Mouse (Mus musculus) intestine, embryonic 15.5 days (tissue): ENCODE measurements around the gene Pax9. TPM values are rescaled to one million over a fixed set of nuclear protein-coding genes. Genes with fewer than 3 reads are reported as not detected.
A peak's percentile ranks its signal among the peaks of the same experiment; 100 is the strongest.

ENCODE experiments used
- ATAC-seq: fragments of 200-750 bp; cut with Nextera tagmentation; 2 replicates; pipeline ENCODE4 v1.8.0; 2017; ENCODE audit warnings: moderate TSS enrichment, moderate library complexity
- H3K27ac ChIP-seq: fragments of 300-500 bp; sonication (generic); 2 replicates; pipeline ENCODE4 v1.5.1; 2015; ENCODE audit warnings: mild to moderate bottlenecking, inconsistent platforms
- H3K27me3 ChIP-seq: fragments of 300-500 bp; sonication (generic); replicated peaks from 2 replicates; pipeline ENCODE4 v1.6.1; 2015; ENCODE audit warnings: inconsistent platforms
- H3K36me3 ChIP-seq: fragments of 300-500 bp; sonication (generic); 2 replicates; pipeline ENCODE4 v1.6.1; 2015; ENCODE audit warnings: inconsistent platforms
- H3K4me1 ChIP-seq: fragments of 300-500 bp; sonication (generic); replicated peaks from 2 replicates; pipeline ENCODE4 v1.6.1; 2015; ENCODE audit warnings: inconsistent platforms
- H3K4me2 ChIP-seq: fragments of 300-500 bp; sonication (generic); replicated peaks from 2 replicates; pipeline ENCODE4 v1.6.1; 2015; ENCODE audit warnings: mild to moderate bottlenecking, inconsistent platforms
- H3K4me3 ChIP-seq: fragments of 300-500 bp; sonication (generic); replicated peaks from 2 replicates; pipeline ENCODE4 v1.5.1; 2015; ENCODE audit warnings: inconsistent platforms
- H3K9ac ChIP-seq: fragments of 300-500 bp; sonication (generic); 2 replicates; pipeline ENCODE4 v1.6.1; 2015; ENCODE audit warnings: inconsistent platforms
- H3K9me3 ChIP-seq: fragments of 300-500 bp; sonication (generic); 2 replicates; pipeline ENCODE4 v1.6.1; 2016; ENCODE audit warnings: inconsistent platforms
- WGBS: fragments of 180-500 bp; shearing (Covaris S2); methylation state at CpG from one replicate; pipeline ENCODE4 v1.1.7; 2015; 5-methylcytosine and 5-hydroxymethylcytosine counted together
- polyA plus RNA-seq: library from polyadenylated mRNA; unstranded; fragments of >200 nt; fragmentation: Nextera tagmentation; extraction: Ambion mirVana; gene quantifications from 2 replicates; pipeline ENCODE4 v1.2.1, GENCODE M21; 2015

The Pax9 gene
- 0.04 TPM in 1 of 2 replicates, not detected in the other for polyA plus RNA-seq

GRCm38 (mm10) chr12:56691427-56692079, at the start of gene Pax9:
TSS of gene Pax9 (plus strand) at chr12:56691767.
- WGBS: 1% methylated on average over 40 of the region's 40 CpGs
- no peaks in the 10 kb centered on the region for H3K9me3 ChIP-seq
- no peak for ATAC-seq
- H3K4me3 ChIP-seq: peak within 1 kb of the TSS; percentile 9
- no peak within 1 kb of the TSS; the same call in 1 of the 2 replicates for H3K4me2 ChIP-seq
- H3K27ac ChIP-seq: no peak within 1 kb of the TSS
- H3K27me3 ChIP-seq: peaks cover 96% of the 10 kb centered on the region
- no peak within 1 kb of the TSS for H3K9ac ChIP-seq
- peaks cover 22% of the 10 kb centered on the region for H3K4me1 ChIP-seq
- H3K36me3 ChIP-seq: no peaks in the 10 kb centered on the region

- no peak for ATAC-seq
- H3K27ac ChIP-seq: no peak overlapping the region
- no peaks in the 10 kb centered on the region for H3K9me3 ChIP-seq
- 82% methylated on average over 9 of the region's 9 CpGs for WGBS
- H3K9ac ChIP-seq: no peak overlapping the region
- H3K4me2 ChIP-seq: no peak overlapping the region
- no peak overlapping the region for H3K4me3 ChIP-seq
- no peaks in the 10 kb centered on the region for H3K36me3 ChIP-seq
- no peaks in the 10 kb centered on the region for H3K4me1 ChIP-seq
- H3K27me3 ChIP-seq: no peaks in the 10 kb centered on the region
Measured at GRCm38 (mm10) chr12:56669451-56670122, 22.0 kb upstream of the Pax9 start.

DNA sequence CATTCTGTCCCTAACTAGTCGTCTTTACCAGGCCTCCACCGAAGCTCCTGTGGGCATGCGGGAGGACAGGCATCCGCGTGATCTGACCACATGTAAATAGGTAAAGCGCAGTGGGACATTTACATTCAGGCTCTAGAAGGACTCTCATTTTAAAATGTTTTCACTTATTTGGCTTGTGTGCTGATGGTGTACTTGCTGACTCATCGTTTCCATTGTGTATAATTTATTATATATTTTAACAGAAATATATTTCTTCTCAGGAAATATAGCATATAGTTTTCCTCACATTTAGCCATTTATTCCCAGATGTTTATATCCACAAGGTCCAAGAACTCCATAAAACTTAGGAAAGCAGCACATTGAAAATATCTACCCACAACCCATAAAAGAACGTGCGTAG, 20.8 kb upstream of the Pax9 start:
- H3K27me3 ChIP-seq: no peaks in the 10 kb centered on the region
- ATAC-seq: no peak
- H3K9ac ChIP-seq: no peak overlapping the region
- no peaks in the 10 kb centered on the region for H3K36me3 ChIP-seq
- 91% methylated on average over 9 of the region's 9 CpGs for WGBS
- H3K4me2 ChIP-seq: no peak overlapping the region
- no peak overlapping the region for H3K4me3 ChIP-seq
- no peaks in the 10 kb centered on the region for H3K9me3 ChIP-seq
- no peak overlapping the region for H3K27ac ChIP-seq
- H3K4me1 ChIP-seq: no peaks in the 10 kb centered on the region

GRCm38 (mm10) chr12:56674726-56675125, 16.8 kb upstream of the Pax9 start:
- Histone ChIP-seq H3K4me2 (no peak overlapping the region), H3K4me3 (no peak overlapping the region), H3K9me3 (no peaks in the 10 kb centered on the region), H3K27me3 (peaks cover 4% of the 10 kb centered on the region), H3K9ac (no peak overlapping the region), H3K36me3 (no peaks in the 10 kb centered on the region), H3K27ac (no peak overlapping the region), H3K4me1 (no peaks in the 10 kb centered on the region)
- 31% methylated on average over 3 of the region's 3 CpGs for WGBS
- ATAC-seq: no peak

DNA sequence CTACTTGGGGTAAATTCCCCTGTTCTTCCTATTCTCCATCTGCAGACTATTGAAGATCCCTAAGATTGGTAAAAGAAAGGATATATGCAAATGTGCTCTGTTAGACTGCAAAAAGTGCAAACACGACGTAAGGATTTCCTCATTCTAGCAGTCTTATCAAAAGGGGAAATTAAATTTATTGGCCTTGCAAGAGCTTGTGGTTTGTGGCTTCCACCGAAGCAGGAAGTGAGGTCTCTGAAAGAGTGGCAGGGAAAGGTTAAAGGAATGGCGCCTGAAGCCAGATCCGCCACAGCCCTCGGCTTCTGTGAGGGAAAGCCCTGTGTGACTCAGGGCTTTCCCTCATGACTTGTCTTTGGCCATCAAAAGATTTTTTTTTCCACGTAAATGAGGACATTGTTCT, 13.9 kb upstream of the Pax9 start:
- no peak for ATAC-seq
- no peak overlapping the region for H3K27ac ChIP-seq
- 58% methylated on average over 7 of the region's 7 CpGs for WGBS
- peaks cover 21% of the 10 kb centered on the region for H3K27me3 ChIP-seq
- H3K9me3 ChIP-seq: no peaks in the 10 kb centered on the region
- peaks cover 4% of the 10 kb centered on the region; the same call in 1 of the 2 replicates for H3K4me1 ChIP-seq
- no peak overlapping the region for H3K9ac ChIP-seq
- H3K36me3 ChIP-seq: no peaks in the 10 kb centered on the region
- H3K4me3 ChIP-seq: no peak overlapping the region
- no peak overlapping the region for H3K4me2 ChIP-seq

GRCm38 (mm10) chr12:56681096-56681811, 10.3 kb upstream of the Pax9 start:
- Histone ChIP-seq H3K4me3 (peak overlapping the region; percentile 12), H3K4me2 (peak overlapping the region; percentile 59), H3K9me3 (no peaks in the 10 kb centered on the region), H3K27ac (no peak overlapping the region), H3K9ac (no peak overlapping the region), H3K36me3 (no peaks in the 10 kb centered on the region), H3K4me1 (peaks cover 4% of the 10 kb centered on the region; the same call in 1 of the 2 replicates), H3K27me3 (peaks cover 39% of the 10 kb centered on the region)
- peak; percentile 67 for ATAC-seq
- 1% methylated on average over 38 of the region's 38 CpGs for WGBS

DNA sequence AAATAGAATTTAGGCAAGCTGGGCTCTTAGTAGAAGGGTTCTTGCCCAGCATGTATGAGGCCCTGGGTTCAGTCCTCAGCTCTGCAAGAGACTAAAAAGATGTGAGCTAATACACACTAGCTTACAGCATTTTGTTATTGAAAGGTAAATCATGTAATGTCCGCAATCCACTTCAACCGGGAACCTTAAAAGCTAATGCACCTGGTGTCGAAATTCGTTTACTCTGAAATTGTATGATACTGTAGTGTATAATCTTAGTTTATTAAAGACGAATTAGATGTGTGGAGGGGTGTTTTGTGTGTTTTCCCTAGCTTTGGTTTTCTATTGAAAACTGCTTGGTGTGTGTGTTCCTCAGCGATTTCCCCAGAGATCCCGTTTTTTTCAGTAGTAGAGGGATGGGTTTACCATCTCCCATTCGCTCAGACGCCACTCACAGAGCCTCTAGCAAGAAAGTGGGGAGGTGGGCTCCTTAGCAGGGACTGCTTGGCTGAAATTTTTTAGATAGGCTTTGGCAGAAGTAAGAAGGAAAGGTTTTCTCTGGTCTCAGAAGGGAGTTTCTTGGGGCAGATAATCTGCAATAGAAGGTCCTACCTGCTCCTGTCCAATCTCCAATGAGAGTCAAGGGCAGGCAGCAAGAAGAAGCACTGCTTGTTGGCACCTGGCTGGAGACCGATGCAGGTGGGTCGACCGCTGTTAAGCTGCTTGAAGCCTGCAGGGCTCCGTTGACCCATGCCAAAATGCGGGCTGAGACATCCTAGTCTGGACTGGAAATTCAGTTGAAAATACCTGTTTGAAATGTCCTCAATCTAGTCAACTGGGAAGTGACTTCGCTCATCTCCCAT, 3.7 kb upstream of the Pax9 start:
- no peaks in the 10 kb centered on the region for H3K36me3 ChIP-seq
- ATAC-seq: no peak
- no peak overlapping the region for H3K4me3 ChIP-seq
- H3K4me1 ChIP-seq: peaks cover 8% of the 10 kb centered on the region
- H3K9ac ChIP-seq: no peak overlapping the region
- no peak overlapping the region for H3K4me2 ChIP-seq
- WGBS: 6% methylated on average over 15 of the region's 15 CpGs
- no peak overlapping the region for H3K27ac ChIP-seq
- H3K27me3 ChIP-seq: peaks cover 77% of the 10 kb centered on the region
- no peaks in the 10 kb centered on the region for H3K9me3 ChIP-seq

GRCm38 (mm10) chr12:56688482-56688840, 3.1 kb upstream of the Pax9 start:
- peaks cover 77% of the 10 kb centered on the region for H3K27me3 ChIP-seq
- ATAC-seq: no peak
- H3K9ac ChIP-seq: no peak overlapping the region
- no peaks in the 10 kb centered on the region for H3K36me3 ChIP-seq
- no peak overlapping the region for H3K4me2 ChIP-seq
- H3K27ac ChIP-seq: no peak overlapping the region
- 2% methylated on average over 10 of the region's 10 CpGs for whole genome bisulfite sequencing
- peaks cover 8% of the 10 kb centered on the region for H3K4me1 ChIP-seq
- H3K4me3 ChIP-seq: no peak overlapping the region
- no peaks in the 10 kb centered on the region for H3K9me3 ChIP-seq

DNA sequence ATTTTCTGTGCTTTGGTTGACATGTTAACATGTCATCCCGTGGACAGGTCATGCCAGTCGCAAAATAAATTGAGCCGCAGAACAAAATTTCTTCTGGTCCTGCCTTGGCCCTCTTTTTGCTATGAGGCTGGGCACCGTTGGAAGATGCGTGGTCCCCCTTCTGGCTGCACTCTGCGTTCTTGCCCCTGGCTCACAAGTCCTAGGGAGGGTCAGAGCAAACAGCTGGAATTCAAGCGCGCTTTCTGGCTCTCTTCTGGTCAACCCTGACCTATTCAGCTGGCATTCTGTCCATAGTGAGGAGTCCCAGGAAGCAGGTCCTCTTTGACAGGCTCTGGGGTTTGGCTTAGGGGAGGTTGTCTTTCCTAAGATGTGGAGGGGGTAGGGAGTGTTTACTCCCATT, 2.6 kb upstream of the Pax9 start:
- 3% methylated on average over 8 of the region's 8 CpGs for WGBS
- Histone ChIP-seq H3K27me3 (peaks cover 79% of the 10 kb centered on the region), H3K9me3 (no peaks in the 10 kb centered on the region), H3K27ac (no peak overlapping the region), H3K4me2 (no peak overlapping the region), H3K36me3 (no peaks in the 10 kb centered on the region), H3K4me1 (peaks cover 8% of the 10 kb centered on the region), H3K4me3 (no peak overlapping the region), H3K9ac (no peak overlapping the region)
- ATAC-seq: no peak

DNA sequence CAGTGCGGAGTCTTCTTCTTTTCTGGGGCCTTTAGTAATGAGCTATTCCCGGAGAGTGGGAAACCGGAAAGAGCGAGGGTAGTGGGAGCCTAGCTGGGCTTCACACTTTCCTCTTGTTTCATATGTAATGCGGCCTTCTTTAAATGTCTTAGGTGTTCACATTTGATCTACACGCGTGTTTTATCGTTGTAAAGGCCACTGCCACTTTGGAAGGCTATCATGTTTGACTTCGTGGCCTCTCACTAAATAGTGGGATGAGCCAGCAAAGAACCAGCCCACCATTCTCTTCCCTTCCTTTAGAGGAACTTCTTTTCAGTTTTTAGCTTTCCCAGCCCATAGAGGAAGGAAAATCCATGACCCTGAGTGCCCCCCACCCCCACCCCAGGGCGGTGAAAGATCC, 2.2 kb upstream of the Pax9 start:
- Histone ChIP-seq H3K4me2 (no peak overlapping the region), H3K27ac (no peak overlapping the region), H3K4me1 (peaks cover 8% of the 10 kb centered on the region), H3K4me3 (no peak overlapping the region), H3K9ac (no peak overlapping the region), H3K36me3 (no peaks in the 10 kb centered on the region), H3K27me3 (peaks cover 79% of the 10 kb centered on the region), H3K9me3 (no peaks in the 10 kb centered on the region)
- no peak for ATAC-seq
- WGBS: 2% methylated on average over 10 of the region's 10 CpGs

DNA sequence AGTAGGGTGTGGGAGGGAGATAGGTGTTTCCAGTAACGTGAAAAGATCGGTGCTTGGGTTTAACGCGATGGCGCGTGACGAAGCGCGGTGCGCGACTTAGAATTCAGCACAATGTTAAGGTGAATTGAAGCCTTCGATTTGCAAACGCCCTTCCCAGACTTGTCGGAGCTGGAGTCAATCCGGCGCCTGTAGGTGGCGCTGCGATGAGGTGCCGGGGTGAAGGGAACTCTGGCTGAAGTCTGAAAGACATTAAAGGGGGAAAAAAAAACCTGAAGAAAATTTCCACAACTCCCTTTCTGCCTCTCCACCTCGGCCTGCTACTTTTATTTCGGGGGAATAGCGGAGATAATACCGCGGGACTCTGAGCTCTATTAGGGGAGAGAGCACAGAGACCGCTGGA, 1.8 kb upstream of the Pax9 start:
- H3K4me3 ChIP-seq: no peak overlapping the region
- ATAC-seq: no peak
- peaks cover 82% of the 10 kb centered on the region for H3K27me3 ChIP-seq

GRCm38 (mm10) chr12:56690366-56690765, 1.2 kb upstream of the Pax9 start:
- no peak overlapping the region for H3K9ac ChIP-seq
- peaks cover 10% of the 10 kb centered on the region for H3K4me1 ChIP-seq
- no peaks in the 10 kb centered on the region for H3K36me3 ChIP-seq
- no peak overlapping the region for H3K4me3 ChIP-seq
- WGBS: 3% methylated on average over 16 of the region's 16 CpGs
- H3K27me3 ChIP-seq: peaks cover 87% of the 10 kb centered on the region
- H3K4me2 ChIP-seq: no peak overlapping the region
- no peaks in the 10 kb centered on the region for H3K9me3 ChIP-seq
- no peak for ATAC-seq
- no peak overlapping the region for H3K27ac ChIP-seq

More for the DNA sequence above, 1.8 kb upstream of the Pax9 start:
- Histone ChIP-seq H3K27ac (no peak overlapping the region), H3K36me3 (no peaks in the 10 kb centered on the region), H3K9ac (no peak overlapping the region), H3K4me2 (no peak overlapping the region), H3K4me1 (peaks cover 8% of the 10 kb centered on the region), H3K9me3 (no peaks in the 10 kb centered on the region)
- under 1% methylated on average over 25 of the region's 25 CpGs for WGBS
